Mouse (Mus musculus): ENCODE measurements around the gene Bcas2. TPM values are rescaled to one million over a fixed set of nuclear protein-coding genes. Genes with fewer than 3 reads are reported as not detected.
"Not testable (repeated sequence)": the region's sequence is repeated elsewhere in the genome, so short reads cannot be mapped to it uniquely, and the experiment has no call there.

Bcas2 gene
- total RNA-seq, 2 experiments from 2014 or later: 66.8 to 75.5 TPM

DNA sequence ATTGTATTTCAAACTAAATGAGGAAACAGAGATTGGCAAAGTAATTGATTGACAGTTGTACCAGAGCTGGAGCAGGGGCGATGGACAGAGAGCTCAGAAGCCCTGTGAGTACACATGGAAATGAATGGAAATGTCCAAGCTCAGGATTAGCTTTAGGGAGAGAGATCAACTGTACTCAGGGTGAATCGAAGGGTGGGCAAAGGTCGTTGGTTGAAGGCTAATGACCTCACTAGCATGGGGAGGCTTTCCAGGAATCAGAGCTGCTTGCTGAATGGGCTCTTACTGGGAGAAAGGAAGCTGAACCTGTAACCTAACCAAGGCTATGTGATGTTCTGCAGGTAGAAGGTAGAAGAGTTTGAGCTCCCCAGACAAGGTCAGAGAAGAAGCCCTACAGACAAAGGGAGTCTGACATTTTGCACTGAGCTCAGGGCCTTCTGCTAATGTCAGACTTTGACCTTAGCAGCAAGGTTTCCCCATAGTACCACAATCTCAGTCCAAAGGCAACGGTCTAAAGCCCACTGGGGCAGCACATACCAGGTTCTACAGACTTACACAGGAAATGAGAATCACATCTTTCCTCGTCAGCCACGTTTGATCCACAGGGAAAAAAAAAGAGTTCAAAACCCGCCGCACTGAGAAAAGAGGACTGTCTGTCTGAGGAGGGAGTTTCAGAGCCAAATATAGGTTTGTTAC is 43.3 kb downstream of the Bcas2 start:
- DNase-seq (ENCODE audit: low spot score in 2 of 2): no peak

DNA sequence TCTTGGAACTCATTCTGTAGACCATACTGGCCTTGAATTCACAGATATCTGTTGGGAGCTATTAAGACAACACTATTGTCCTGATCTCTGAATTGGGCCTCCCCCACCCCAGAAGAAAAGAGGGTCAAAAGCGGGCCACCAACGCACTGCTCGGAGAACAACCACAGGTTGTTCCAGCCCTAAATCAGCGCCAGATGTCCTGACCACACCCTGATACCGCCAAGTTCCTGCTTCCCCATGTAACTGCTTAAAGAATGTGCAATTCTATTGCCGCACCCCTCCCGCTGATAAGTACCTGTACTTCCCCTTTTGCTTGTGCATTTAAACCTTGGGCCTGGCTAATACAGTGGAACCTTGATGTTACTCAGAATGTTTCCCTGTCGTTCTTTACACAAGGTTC is 43.9 kb downstream of the Bcas2 start:
- not testable (repeated sequence) for DNase-seq (ENCODE audit: low spot score in 2 of 2)

DNA sequence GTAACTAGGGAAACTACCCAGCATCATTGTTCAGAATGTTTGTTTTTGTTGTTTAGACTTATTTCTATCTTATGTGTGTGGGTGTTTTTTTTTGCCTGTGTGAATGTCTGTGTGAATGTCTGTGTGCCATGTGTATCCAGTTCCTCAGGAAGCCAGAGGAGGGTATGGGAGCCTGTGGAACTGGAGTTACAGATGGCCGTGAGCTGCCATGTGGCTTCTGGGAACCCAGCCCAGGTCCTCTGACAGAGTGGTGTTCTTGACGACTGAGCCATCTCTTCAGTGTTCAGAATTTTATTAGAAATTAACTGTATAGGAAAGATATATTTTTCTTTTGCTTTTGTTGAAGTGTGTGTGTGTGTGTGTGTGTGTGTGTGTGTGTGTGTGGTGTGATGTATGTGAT is 50.0 kb downstream of the Bcas2 start:
- no peak for DNase-seq (ENCODE audit: low spot score in 2 of 2)

DNA sequence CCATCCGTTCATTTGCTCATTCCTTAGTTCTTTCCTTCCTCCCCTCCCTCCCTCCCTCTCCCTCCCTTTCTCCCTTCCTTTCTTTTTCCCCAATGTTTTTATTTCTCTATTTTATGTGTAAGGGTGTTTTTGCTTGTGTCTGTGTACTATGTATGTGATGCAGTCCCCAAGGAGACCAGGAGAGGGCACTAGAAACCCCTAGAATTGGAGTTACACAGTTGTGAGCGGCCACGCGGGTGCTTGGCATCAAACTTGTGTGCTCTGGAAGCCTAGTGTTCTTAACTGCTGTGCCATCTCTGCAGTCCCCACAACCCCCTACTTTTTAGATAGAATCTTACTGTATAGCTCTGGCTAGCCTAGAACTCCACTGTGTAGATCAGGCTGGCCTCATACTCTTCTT is 52.3 kb downstream of the Bcas2 start:
- no peak for DNase-seq (ENCODE audit: low spot score in 2 of 2)

DNA sequence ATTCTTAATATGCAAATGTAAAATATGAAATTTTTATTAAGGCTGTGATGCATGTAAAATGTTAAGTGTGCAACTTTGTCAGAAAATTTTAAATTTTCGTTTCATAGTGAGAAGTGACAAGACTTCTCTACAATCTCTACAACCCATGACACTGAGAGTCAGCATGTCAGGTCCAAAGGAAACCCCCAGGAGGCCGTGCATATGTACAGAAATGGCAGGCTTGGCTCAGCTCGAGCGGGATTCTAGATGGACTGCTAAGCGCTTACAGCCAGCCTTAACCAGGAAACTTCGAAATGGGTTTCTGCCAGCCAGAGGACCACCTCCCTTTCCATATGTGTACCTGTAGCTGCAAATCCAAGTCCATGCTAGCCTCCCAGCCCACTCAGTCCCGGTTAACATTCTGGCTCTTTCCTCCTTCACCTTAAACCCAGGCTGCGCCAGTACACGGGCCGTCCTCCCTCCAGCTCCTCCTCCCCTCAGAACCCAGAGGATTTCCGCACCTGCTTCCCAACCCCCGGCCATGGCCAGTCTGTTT is 52.8 kb downstream of the Bcas2 start:
- DNase-seq (ENCODE audit: low spot score in 2 of 2): no peak

DNA sequence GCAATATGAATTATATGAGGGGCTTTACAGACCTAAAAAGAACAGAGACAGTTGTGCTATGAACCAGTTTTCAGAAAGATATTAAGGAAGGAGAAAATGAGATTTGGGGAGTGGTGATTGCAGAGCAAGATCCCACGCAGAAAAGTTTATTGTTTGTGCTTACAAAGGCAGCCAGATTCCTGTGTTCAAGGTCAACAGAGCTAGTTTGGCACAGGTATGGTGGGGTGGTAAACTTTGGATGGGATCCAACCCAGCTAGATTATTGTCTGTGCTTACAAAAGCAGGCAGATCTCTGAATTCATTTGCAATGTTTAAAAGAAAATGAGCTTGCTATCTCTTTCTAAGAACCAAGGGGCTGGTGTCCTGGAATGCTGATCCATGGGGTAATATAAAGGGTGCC is 56.3 kb downstream of the Bcas2 start:
- no peak for DNase-seq (ENCODE audit: low spot score in 2 of 2)

Other genes with a start within 250 kb of the Bcas2 start
- under 1 TPM in 1 of 2 experiments, not detected in 1; 0.56 TPM for gene Sycp1, start 235.6 kb upstream of the Bcas2 start, total RNA-seq (2021)
- under 1 TPM in 1 of 2 experiments, not detected in 1; 0.48 TPM for gene Nr1h5, start 207.5 kb upstream of the Bcas2 start, total RNA-seq (2021)
- 100 to 1,000 TPM in 1 of 2 experiments, 10 to 100 TPM in 1; 96.7 to 105 TPM for gene Sike1, start 175.9 kb upstream of the Bcas2 start, total RNA-seq (2021)
- 100 to 1,000 TPM; 337 to 354 TPM for gene Csde1, start 151.2 kb upstream of the Bcas2 start, total RNA-seq (2021)
- 100 to 1,000 TPM; 105 to 109 TPM for gene Nras, start 113.4 kb upstream of the Bcas2 start, total RNA-seq (2021)
- gene Ampd1, start 97.6 kb upstream of the Bcas2 start, total RNA-seq (2021): 1 to 10 TPM; 3.4 to 7.6 TPM
- gene Dennd2c, start 69.1 kb upstream of the Bcas2 start, total RNA-seq (2021): 1 to 10 TPM; 3.1 to 3.8 TPM
- gene Trim33, start 107.6 kb downstream of the Bcas2 start, total RNA-seq (2021): 10 to 100 TPM; 44.2 to 50.2 TPM

All from adrenal gland, postnatal 4 days (tissue).